Mouse (Mus musculus): Measurements from ENCODE around the gene Olfr463.

Olfr463 gene

GRCm38 (mm10) chr11:87846968-87847600 lies 50.1 kb downstream of the Olfr463 start:
- DNase-seq, result no peak

Measured in cerebellum, adult 11 months (tissue).